Mouse (Mus musculus): ENCODE results near the gene Arl4d.
"Not testable (repeated sequence)": the region's sequence is repeated elsewhere in the genome, so short reads cannot be mapped to it uniquely, and the experiment has no call there.

The Arl4d gene

GRCm38 (mm10) chr11:101664825-101665635 is at the start of gene Arl4d:
Gene Arl4d, plus strand, starts transcription at chr11:101665541.
- DNase-seq: peak; percentile 96

GRCm38 (mm10) chr11:101616104-101616503 is 49.2 kb upstream of the Arl4d start:
- DNase-seq: no peak

- DNase-seq: no peak
These were observed 48.2 kb upstream of the Arl4d start for GRCm38 (mm10) chr11:101616948-101617767.

GRCm38 (mm10) chr11:101617849-101618248 is 47.5 kb upstream of the Arl4d start:
- no peak for DNase-seq

- no peak for DNase-seq
These were observed 46.7 kb upstream of the Arl4d start for GRCm38 (mm10) chr11:101618596-101618995.

- not testable (repeated sequence) for DNase-seq
These were observed 45.2 kb upstream of the Arl4d start for GRCm38 (mm10) chr11:101620022-101620655.

- DNase-seq: no peak
These were observed 38.7 kb upstream of the Arl4d start for GRCm38 (mm10) chr11:101626649-101626994.

- peak; percentile 78 for DNase-seq
These were observed 38.1 kb upstream of the Arl4d start, which contains the start of gene Rdm1 for GRCm38 (mm10) chr11:101626995-101627856. Gene Rdm1, plus strand, starts transcription at chr11:101627195.

GRCm38 (mm10) chr11:101627857-101628559 is 37.3 kb upstream of the Arl4d start:
- DNase-seq: peak; percentile 68

GRCm38 (mm10) chr11:101628733-101629417 is 36.5 kb upstream of the Arl4d start:
- DNase-seq: not testable (repeated sequence)

GRCm38 (mm10) chr11:101635660-101636059 is 29.7 kb upstream of the Arl4d start:
- no peak for DNase-seq

GRCm38 (mm10) chr11:101639761-101640160 is 25.6 kb upstream of the Arl4d start:
- DNase-seq: no peak

GRCm38 (mm10) chr11:101640857-101641709 is 24.3 kb upstream of the Arl4d start:
- peak; percentile 81 for DNase-seq

- DNase-seq: not testable (repeated sequence)
These were observed 23.4 kb upstream of the Arl4d start for GRCm38 (mm10) chr11:101641710-101642642.

- no peak for DNase-seq
These were observed 22.4 kb upstream of the Arl4d start for GRCm38 (mm10) chr11:101642931-101643330.

- no peak for DNase-seq
These were observed 20.8 kb upstream of the Arl4d start for GRCm38 (mm10) chr11:101644591-101644990.

GRCm38 (mm10) chr11:101645043-101645410 is 20.3 kb upstream of the Arl4d start:
- not testable (repeated sequence) for DNase-seq

- peak; percentile 57 for DNase-seq
These were observed 19.7 kb upstream of the Arl4d start for GRCm38 (mm10) chr11:101645411-101646282.
